In the genomic region with DNA sequence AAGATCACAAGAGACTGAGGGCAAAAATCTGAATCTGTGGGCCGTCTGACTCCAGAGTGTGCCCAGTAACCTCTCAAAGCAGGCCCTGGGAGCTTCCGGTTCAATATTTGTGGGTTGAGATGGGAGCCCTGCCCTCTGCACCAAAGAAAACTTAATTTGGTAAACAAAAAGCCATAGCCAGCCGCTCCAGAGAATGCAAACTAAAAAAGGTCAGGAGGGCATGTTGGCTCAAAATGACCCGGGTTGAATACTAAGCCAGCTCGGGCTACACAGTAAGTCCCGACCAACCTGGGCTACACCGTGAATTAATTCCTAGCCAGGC, we compare ENCODE assay signal across 10 mouse cellular contexts. TPM values are rescaled to one million over a fixed set of nuclear protein-coding genes. Genes with fewer than 3 reads are reported as not detected.
DNase-seq lines count a peak whose midpoint lies in the region; ATAC-seq and TF ChIP-seq lines count a peak whose summit lies in the region.
"Had no signal": no experiment of that assay in that cellular context is flagged by ENCODE, and none has a peak within 500 bp of the region (broad histone marks: within the 10 kb centered on the region; RNA-seq: fewer than 3 reads in every experiment).

No protein-coding gene starts in this region.

- 36% methylated on average over 7 of the region's 7 CpGs for WGBS in heart, embryonic 12.5 days
- WGBS in hindbrain, embryonic 12.5 days, result 30% methylated on average over 7 of the region's 7 CpGs

- ATAC-seq in heart, embryonic 12.5 days (ENCODE audit: insufficient number of reproducible peaks, low FRiP score), result no peak
- no peak for ATAC-seq in hindbrain, embryonic 12.5 days (ENCODE audit: low FRiP score)
- 0 out of 2 replicates have a peak, but pooled peaks have one; percentile 1 for ATAC-seq in megakaryocyte, adult 5-6 weeks (ENCODE audit: poor library complexity, severe bottlenecking)

- peaks cover 13% of the 10 kb centered on the region for H3K4me1 ChIP-seq in heart, embryonic 12.5 days (replicated peaks)
- H3K4me1 ChIP-seq in ES-E14 (ENCODE audit: control insufficient read depth in 2 of 2, insufficient read depth in 2 of 2, low read length in 2 of 2, poor library complexity in 1 of 2), result peaks cover 0 to 11% of the 10 kb centered on the region in 2 experiments; a peak in 1 of 4 replicates
- peaks cover 20% of the 10 kb centered on the region for H3K4me1 ChIP-seq in hindbrain, embryonic 12.5 days

- in situ Hi-C loops in ES-E14 (cut with MboI; ENCODE audit: low sequenced_read_pairs in 2 of 2, unreplicated experiment in 2 of 2), result no loop called here

- H3K9me3 ChIP-seq in heart, embryonic 12.5 days (replicated peaks), result no peaks in the 10 kb centered on the region
- H3K9me3 ChIP-seq in ES-E14 (ENCODE audit: control insufficient read depth, insufficient read depth, low read depth, low read length), result no peaks in the 10 kb centered on the region
- no peaks in the 10 kb centered on the region for H3K9me3 ChIP-seq in hindbrain, embryonic 12.5 days (replicated peaks)

- H3K27me3 ChIP-seq in heart, embryonic 12.5 days (replicated peaks), result no peaks in the 10 kb centered on the region
- no peaks in the 10 kb centered on the region for H3K27me3 ChIP-seq in hindbrain, embryonic 12.5 days

- peak overlapping the region; percentile 86 for H3K4me3 ChIP-seq in heart, embryonic 12.5 days
- peak overlapping the region; percentile 53 to 97 for H3K4me3 ChIP-seq in ES-E14 (ENCODE audit: insufficient read depth in 1 of 2, low read depth in 1 of 2, low read length in 2 of 2, poor library complexity in 1 of 2, severe bottlenecking in 1 of 2)
- H3K4me3 ChIP-seq in hindbrain, embryonic 12.5 days, result peak overlapping the region; percentile 53

- H3K4me2 ChIP-seq in heart, embryonic 12.5 days, result peak overlapping the region; percentile 92
- H3K4me2 ChIP-seq in hindbrain, embryonic 12.5 days (replicated peaks), result peak overlapping the region; percentile 67

- peak overlapping the region; percentile 66 for H3K9ac ChIP-seq in heart, embryonic 12.5 days
- peak overlapping the region; percentile 77 for H3K9ac ChIP-seq in ES-E14 (ENCODE audit: insufficient read depth, low read depth, low read length, poor library complexity, severe bottlenecking)
- H3K9ac ChIP-seq in hindbrain, embryonic 12.5 days, result peak overlapping the region; percentile 40; the same call in 1 of the 2 replicates

- intact Hi-C loops in heart, postnatal 25 days (cut with DNase I), result no loop called here
- intact Hi-C loops in gastrocnemius, postnatal 36 days (cut with DNase I), result no loop called here

- peaks cover 23% of the 10 kb centered on the region for H3K36me3 ChIP-seq in heart, embryonic 12.5 days
- H3K36me3 ChIP-seq in ES-E14 (ENCODE audit: control insufficient read depth, insufficient read depth, low read length, poor library complexity, severe bottlenecking), result peaks cover 11% of the 10 kb centered on the region; the same call in 1 of the 2 replicates
- peaks cover 21% of the 10 kb centered on the region for H3K36me3 ChIP-seq in hindbrain, embryonic 12.5 days

- H3K27ac ChIP-seq in heart, embryonic 12.5 days (ENCODE audit: poor library complexity, severe bottlenecking), result peak overlapping the region; percentile 79
- H3K27ac ChIP-seq in ES-E14 (ENCODE audit: insufficient read depth, low read depth, low read length, poor library complexity, severe bottlenecking), result peak overlapping the region; percentile 87
- peak overlapping the region; percentile 94 for H3K27ac ChIP-seq in hindbrain, embryonic 12.5 days

- no peak for DNase-seq in heart, postnatal 25 days (ENCODE audit: low spot score)
- DNase-seq in ES-E14 (ENCODE audit: low read depth, low spot score), result no peak
- DNase-seq in gastrocnemius, postnatal 36 days, result no peak
- DNase-seq in gastrocnemius, postnatal 10 days, result no peak
- no peak for DNase-seq in ovary, postnatal 14 days (ENCODE audit: low spot score)

TF ChIP-seq in ES-E14, 5 proteins besides CTCF, POLR2A, EP300 and RAD21:
- TF ChIP-seq CHD2 (IDR thresholded peaks at IDR 0.05; ENCODE audit: low read depth, low read length) (no peak), HCFC1 (IDR thresholded peaks at IDR 0.05; ENCODE audit: borderline replicate concordance, insufficient read depth, low read length) (no peak), MAFK (IDR thresholded peaks at IDR 0.05; ENCODE audit: insufficient read depth, low read depth, low read length) (no peak), ZC3H11A (IDR thresholded peaks at IDR 0.05; ENCODE audit: borderline replicate concordance, low read depth, low read length) (no peak), ZNF384 (IDR thresholded peaks at IDR 0.05; ENCODE audit: low read depth, low read length) (no peak)

RNA-seq across cellular contexts. Expression of gene Ficd, which starts 0.6 kb away (rescaled TPM):
- polyA plus RNA-seq in heart, embryonic 12.5 days (2016; fragmentation: Nextera tagmentation; extraction: Ambion mirVana), result 6.1 and 6.9 TPM in 2 replicates
- total RNA-seq in heart, postnatal 25 days (2021), result 1 to 10 TPM; 6.4 to 7.8 TPM
- 8.6 and 10.5 TPM in 2 replicates for total RNA-seq in ES-E14 (2012; rRNA removed)
- 7.6 and 7.8 TPM in 2 replicates for polyA plus RNA-seq in hindbrain, embryonic 12.5 days (2016; fragmentation: Nextera tagmentation; extraction: Ambion mirVana)
- total RNA-seq in megakaryocyte, adult 5-6 weeks (2015), result 3.9 and 4.2 TPM in 2 replicates
- 2.5 and 2.8 TPM in 2 replicates for total RNA-seq in megakaryocyte, adult 5-6 weeks (2017)
- total RNA-seq in gastrocnemius, postnatal 36 days (2021), result 1 to 10 TPM; 5.1 to 6.4 TPM
- total RNA-seq in gastrocnemius, postnatal 10 days (2021), result 1 to 10 TPM; 4.8 to 4.9 TPM

RNA-seq across cellular contexts. Expression of gene 1700069L16Rik, which starts 10.4 kb away (rescaled TPM):
- polyA plus RNA-seq in heart, embryonic 12.5 days (2016; fragmentation: Nextera tagmentation; extraction: Ambion mirVana), result not detected in 2 replicates
- total RNA-seq in heart, postnatal 25 days (2021), result not detected
- not detected in 2 replicates for total RNA-seq in ES-E14 (2012; rRNA removed)
- not detected in 2 replicates for polyA plus RNA-seq in hindbrain, embryonic 12.5 days (2016; fragmentation: Nextera tagmentation; extraction: Ambion mirVana)
- not detected in 2 replicates for total RNA-seq in megakaryocyte, adult 5-6 weeks (2015)
- not detected in 2 replicates for total RNA-seq in megakaryocyte, adult 5-6 weeks (2017)
- not detected for total RNA-seq in gastrocnemius, postnatal 36 days (2021)
- not detected for total RNA-seq in gastrocnemius, postnatal 10 days (2021)
- total RNA-seq: common myeloid progenitor, adult 5-6 weeks; monocyte, adult 5-6 weeks had no signal

RNA-seq across cellular contexts. Expression of gene Sart3, which starts 37.3 kb away (rescaled TPM):
- polyA plus RNA-seq in heart, embryonic 12.5 days (2016; fragmentation: Nextera tagmentation; extraction: Ambion mirVana), result 44.4 and 50.1 TPM in 2 replicates
- total RNA-seq in heart, postnatal 25 days (2021), result 10 to 100 TPM; 14.1 to 17.1 TPM
- 78.0 and 100 TPM in 2 replicates for total RNA-seq in ES-E14 (2012; rRNA removed)
- polyA plus RNA-seq in hindbrain, embryonic 12.5 days (2016; fragmentation: Nextera tagmentation; extraction: Ambion mirVana), result 71.9 and 80.6 TPM in 2 replicates
- total RNA-seq in megakaryocyte, adult 5-6 weeks (2015), result 9.9 and 11.9 TPM in 2 replicates
- total RNA-seq in megakaryocyte, adult 5-6 weeks (2017), result 26.1 and 28.3 TPM in 2 replicates
- 1 to 10 TPM; 7.3 to 8.0 TPM for total RNA-seq in gastrocnemius, postnatal 36 days (2021)
- 10 to 100 TPM in 1 of 2 experiments, 1 to 10 TPM in 1; 9.5 to 10.2 TPM for total RNA-seq in gastrocnemius, postnatal 10 days (2021)

RNA-seq across cellular contexts. Expression of gene Iscu, which starts 37.6 kb away (rescaled TPM):
- 111 and 112 TPM in 2 replicates for polyA plus RNA-seq in heart, embryonic 12.5 days (2016; fragmentation: Nextera tagmentation; extraction: Ambion mirVana)
- 100 to 1,000 TPM; 164 to 165 TPM for total RNA-seq in heart, postnatal 25 days (2021)
- 78.4 and 80.1 TPM in 2 replicates for total RNA-seq in ES-E14 (2012; rRNA removed)
- 101 and 106 TPM in 2 replicates for polyA plus RNA-seq in hindbrain, embryonic 12.5 days (2016; fragmentation: Nextera tagmentation; extraction: Ambion mirVana)
- total RNA-seq in megakaryocyte, adult 5-6 weeks (2015), result 107 and 114 TPM in 2 replicates
- total RNA-seq in megakaryocyte, adult 5-6 weeks (2017), result 80.8 and 95.5 TPM in 2 replicates
- total RNA-seq in gastrocnemius, postnatal 36 days (2021), result 100 to 1,000 TPM; 137 to 139 TPM
- total RNA-seq in gastrocnemius, postnatal 10 days (2021), result 10 to 100 TPM; 76.8 to 89.1 TPM
